Mouse (Mus musculus): ENCODE measurements around the gene 9230104L09Rik.

- TF ChIP-seq POLR2A (IDR thresholded peaks at IDR 0.05; ENCODE audit: insufficient read depth, low read depth, low read length) = no peak
- TF ChIP-seq CTCF (IDR thresholded peaks at IDR 0.05; ENCODE audit: insufficient read depth, low read depth, low read length) = no peak
Measured at GRCm38 (mm10) chr2:148890021-148890851, 25.4 kb upstream of the 9230104L09Rik start.

Measured in olfactory bulb, adult 2 months (tissue).